Mouse (Mus musculus) macrophage (primary cell): ENCODE data around the gene Vps13c. TPM values are rescaled to one million over a fixed set of nuclear protein-coding genes. Genes with fewer than 3 reads are reported as not detected.

ENCODE experiments used
- H3K27ac ChIP-seq: fragments of 350-480 bp; formaldehyde crosslinking; 2 replicates; pipeline ENCODE4 v1.9.0; 2021
- H3K36me3 ChIP-seq: fragments of 350-480 bp; formaldehyde crosslinking; 2 replicates; pipeline ENCODE4 v1.9.0; 2021; ENCODE audit errors: inconsistent target
- H3K4me3 ChIP-seq: fragments of 350-480 bp; formaldehyde crosslinking; 2 replicates; pipeline ENCODE4 v1.9.0; 2021; ENCODE audit errors: inconsistent target
- H3K79me2 ChIP-seq: fragments of 350-480 bp; formaldehyde crosslinking; 2 replicates; pipeline ENCODE4 v1.9.0; 2021; ENCODE audit errors: inconsistent target
- WGBS: methylation state at CpG from one replicate; pipeline ENCODE4 v1.1.7; 2026; ENCODE audit warnings: inconsistent platforms; ENCODE audit not compliant: missing documents; 5-methylcytosine and 5-hydroxymethylcytosine counted together
- polyA plus RNA-seq: library from polyadenylated mRNA; stranded (reverse); fragments of 250-400 nt; gene quantifications from 3 replicates; pipeline ENCODE4 v1.2.4, GENCODE M21; 2018; ENCODE audit warnings: inconsistent platforms

Vps13c gene
- polyA plus RNA-seq, 1 experiment from 2014 or later: 26.6 TPM

GRCm38 (mm10) chr9:67846089-67846488 lies 5.9 kb downstream of the Vps13c start:
- no CpG with 5 or more reads among the region's 2 CpGs for WGBS
- H3K4me3 ChIP-seq: no peak overlapping the region
- H3K36me3 ChIP-seq: no peaks in the 10 kb centered on the region
- peaks cover 89% of the 10 kb centered on the region for H3K79me2 ChIP-seq
- peak overlapping the region; percentile 92 for H3K27ac ChIP-seq

- 93% methylated on average over 3 of the region's 3 CpGs for WGBS
- H3K36me3 ChIP-seq: no peaks in the 10 kb centered on the region
- peak overlapping the region; percentile 92 for H3K27ac ChIP-seq
- H3K4me3 ChIP-seq: no peak overlapping the region
- H3K79me2 ChIP-seq: peaks cover 89% of the 10 kb centered on the region
Measured at GRCm38 (mm10) chr9:67847606-67848005, 7.4 kb downstream of the Vps13c start.

- 0 out of 2 replicates have a peak, but pooled peaks cover 7% of the 10 kb centered on the region for H3K36me3 ChIP-seq
- 95% methylated on average over 12 of the region's 12 CpGs for WGBS
- H3K27ac ChIP-seq: no peak overlapping the region
- peaks cover 88% of the 10 kb centered on the region for H3K79me2 ChIP-seq
- no peak overlapping the region for H3K4me3 ChIP-seq
Measured at GRCm38 (mm10) chr9:67849397-67849796, 9.2 kb downstream of the Vps13c start.

DNA sequence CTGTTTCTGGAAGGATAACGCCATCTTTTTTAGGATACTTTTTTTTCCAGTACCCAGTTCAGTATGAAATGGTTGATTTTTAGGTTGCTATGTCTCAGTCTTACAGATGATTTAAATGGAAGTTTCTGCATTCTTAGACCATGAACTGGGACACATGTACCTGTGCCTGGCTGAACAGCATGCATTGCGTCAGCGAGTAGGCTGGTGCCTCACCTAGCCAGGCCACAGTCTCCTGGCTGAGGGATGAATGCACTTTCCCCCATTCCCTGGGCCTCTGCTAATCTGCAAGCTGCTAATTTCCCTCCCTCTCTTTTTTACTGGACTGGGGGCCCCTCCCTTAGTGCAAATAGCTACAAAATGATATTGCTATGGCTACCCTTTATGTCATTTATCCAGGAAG lies 9.7 kb downstream of the Vps13c start:
- H3K79me2 ChIP-seq: peaks cover 84% of the 10 kb centered on the region
- H3K4me3 ChIP-seq: no peak overlapping the region
- H3K36me3 ChIP-seq: peaks cover 12% of the 10 kb centered on the region; the same call in 1 of the 2 replicates
- 100% methylated on average over 3 of the region's 3 CpGs for WGBS
- no peak overlapping the region for H3K27ac ChIP-seq

- 86% methylated on average over 4 of the region's 4 CpGs for WGBS
- Histone ChIP-seq H3K36me3 (peaks cover 18% of the 10 kb centered on the region; the same call in 1 of the 2 replicates), H3K79me2 (peaks cover 84% of the 10 kb centered on the region), H3K27ac (no peak overlapping the region), H3K4me3 (no peak overlapping the region)
Measured at GRCm38 (mm10) chr9:67851150-67851549, 11.0 kb downstream of the Vps13c start.

- Histone ChIP-seq H3K36me3 (peaks cover 30% of the 10 kb centered on the region), H3K4me3 (no peak overlapping the region), H3K79me2 (peaks cover 87% of the 10 kb centered on the region; the same call in 1 of the 2 replicates), H3K27ac (no peak overlapping the region)
- WGBS: 94% methylated on average over 2 of the region's 2 CpGs
Measured at GRCm38 (mm10) chr9:67860273-67860672, 20.1 kb downstream of the Vps13c start.

DNA sequence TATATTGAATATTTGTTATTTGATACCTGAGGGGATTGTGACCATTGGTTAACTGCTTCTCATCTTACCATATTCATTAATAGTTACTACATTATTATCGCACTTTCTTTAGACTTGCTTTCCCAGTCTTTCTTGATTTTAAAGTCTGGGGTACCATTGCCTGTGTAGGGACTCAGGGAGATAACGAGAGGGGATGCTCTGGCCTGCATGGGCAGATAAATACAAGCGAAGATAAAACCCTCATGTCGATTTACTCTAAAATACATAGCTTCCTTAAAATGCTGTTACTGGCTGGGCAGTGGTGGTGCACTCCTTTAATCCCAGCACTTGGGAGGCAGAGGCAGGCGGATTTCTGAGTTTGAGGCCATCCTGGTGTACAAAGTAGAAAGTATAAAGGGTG lies 23.1 kb downstream of the Vps13c start:
- peaks cover 97% of the 10 kb centered on the region for H3K79me2 ChIP-seq
- WGBS: 89% methylated on average over 5 of the region's 5 CpGs
- H3K36me3 ChIP-seq: peaks cover 34% of the 10 kb centered on the region
- no peak overlapping the region for H3K27ac ChIP-seq
- H3K4me3 ChIP-seq: no peak overlapping the region

DNA sequence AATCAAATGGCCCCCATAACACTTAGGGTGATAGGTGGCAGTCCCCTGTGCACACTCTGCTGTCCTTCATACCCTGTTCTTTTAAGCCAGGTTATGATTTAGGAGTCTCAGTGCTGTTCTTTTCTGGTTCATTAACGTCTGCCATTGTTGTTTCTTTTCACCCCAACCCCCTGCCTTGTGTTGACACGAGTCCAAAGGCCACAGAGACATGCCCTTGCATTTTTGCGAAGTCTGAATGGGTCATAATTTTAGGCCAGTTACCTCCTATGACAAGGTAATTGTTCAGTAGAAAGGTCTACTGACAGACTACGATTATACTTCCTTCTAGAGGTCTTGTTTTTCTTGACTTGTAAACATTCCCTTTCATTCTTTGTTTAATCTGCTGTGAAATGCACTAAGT lies 23.8 kb downstream of the Vps13c start:
- peaks cover 30% of the 10 kb centered on the region for H3K36me3 ChIP-seq
- WGBS: 85% methylated on average over 4 of the region's 4 CpGs
- H3K4me3 ChIP-seq: no peak overlapping the region
- H3K79me2 ChIP-seq: peaks cover 97% of the 10 kb centered on the region
- H3K27ac ChIP-seq: no peak overlapping the region

DNA sequence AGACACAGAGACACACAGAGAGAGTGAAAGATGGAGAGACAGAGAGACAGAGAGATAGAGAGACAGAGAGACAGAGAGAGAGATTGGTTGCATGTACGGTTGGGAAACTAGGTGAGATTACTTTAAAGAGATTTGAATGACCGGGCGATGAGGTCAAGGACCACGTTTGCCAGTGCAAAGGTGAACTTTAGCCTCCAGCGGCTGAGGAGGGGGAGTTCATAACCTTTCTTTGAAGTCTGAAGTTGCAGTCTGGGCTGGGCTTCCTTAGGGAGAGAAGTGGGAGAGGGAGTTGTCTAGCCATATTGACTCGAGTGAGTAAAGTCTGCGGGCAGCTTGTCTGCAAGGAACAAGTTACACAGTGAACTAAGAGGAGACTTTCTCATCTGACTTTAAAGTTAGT lies 25.2 kb downstream of the Vps13c start:
- Histone ChIP-seq H3K4me3 (no peak overlapping the region), H3K27ac (no peak overlapping the region), H3K36me3 (peaks cover 18% of the 10 kb centered on the region), H3K79me2 (peaks cover 97% of the 10 kb centered on the region)
- WGBS: 98% methylated on average over 7 of the region's 7 CpGs

GRCm38 (mm10) chr9:67867411-67867810 lies 27.2 kb downstream of the Vps13c start:
- Histone ChIP-seq H3K79me2 (peaks cover 81% of the 10 kb centered on the region), H3K27ac (no peak overlapping the region), H3K36me3 (peaks cover 24% of the 10 kb centered on the region; the same call in 1 of the 2 replicates), H3K4me3 (no peak overlapping the region)
- 98% methylated on average over 3 of the region's 6 CpGs for WGBS

DNA sequence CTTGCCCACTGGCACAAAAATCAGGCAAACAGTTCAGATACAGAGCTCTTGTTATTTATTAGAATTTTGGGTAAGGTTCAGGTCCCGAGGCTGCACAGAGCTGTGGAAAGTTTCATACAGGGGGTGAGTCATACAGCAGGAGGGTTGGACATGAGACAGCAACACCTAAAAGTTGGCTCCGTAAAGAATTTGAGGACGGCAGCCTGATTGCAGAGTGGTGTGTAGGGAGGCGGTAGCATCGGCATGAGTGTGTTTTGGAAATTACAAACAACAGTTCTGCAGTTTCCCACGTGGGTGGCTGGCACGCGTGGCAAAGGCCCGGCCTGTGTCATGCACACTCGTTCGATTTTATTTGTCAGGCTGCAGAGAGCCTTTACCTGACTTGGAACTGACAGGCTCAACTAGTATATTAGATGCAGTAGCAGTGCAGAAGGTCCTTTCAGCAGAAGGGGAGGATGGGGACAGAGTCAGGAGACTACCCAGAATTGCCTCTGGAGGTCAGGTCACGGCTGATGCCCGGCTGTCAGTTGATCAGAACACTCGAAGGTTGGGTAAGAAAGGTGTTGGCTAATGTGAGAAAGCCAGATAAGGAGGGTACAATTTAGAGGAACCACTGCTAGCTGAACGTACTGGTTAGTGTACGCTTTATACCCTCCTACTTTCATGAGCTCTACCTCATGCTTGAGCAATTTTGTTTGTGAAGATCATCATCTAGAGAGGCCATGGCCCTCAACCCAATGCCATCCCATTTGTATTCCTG lies 29.7 kb downstream of the Vps13c start:
- Histone ChIP-seq H3K36me3 (peaks cover 25% of the 10 kb centered on the region; the same call in 1 of the 2 replicates), H3K4me3 (no peak overlapping the region), H3K27ac (no peak overlapping the region), H3K79me2 (peaks cover 57% of the 10 kb centered on the region)
- WGBS: 92% methylated on average over 16 of the region's 16 CpGs

GRCm38 (mm10) chr9:67874522-67875222 lies 34.5 kb downstream of the Vps13c start:
- Histone ChIP-seq H3K79me2 (peaks cover 11% of the 10 kb centered on the region), H3K27ac (no peak overlapping the region), H3K4me3 (no peak overlapping the region), H3K36me3 (peaks cover 43% of the 10 kb centered on the region)
- 99% methylated on average over 6 of the region's 7 CpGs for WGBS

DNA sequence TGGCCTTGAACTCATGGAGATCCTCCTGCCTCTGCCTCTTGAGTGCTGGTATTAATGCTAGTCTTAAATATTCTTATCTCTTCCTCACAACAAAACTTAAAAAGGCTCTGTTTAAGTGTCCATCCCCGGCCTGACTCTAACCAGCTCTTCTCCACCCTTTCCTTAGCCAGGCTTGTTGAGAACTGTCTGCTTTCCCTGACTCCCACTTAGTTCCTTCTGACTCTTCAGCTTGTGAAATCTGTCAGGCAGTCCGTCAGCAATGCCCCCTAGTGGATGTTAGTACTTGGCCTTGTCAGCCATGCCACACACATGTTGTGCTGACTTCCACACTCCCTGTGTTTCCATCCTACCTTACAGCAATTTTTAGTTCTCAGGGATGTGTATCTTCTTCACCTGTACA lies 35.1 kb downstream of the Vps13c start:
- Histone ChIP-seq H3K36me3 (peaks cover 43% of the 10 kb centered on the region), H3K27ac (no peak overlapping the region), H3K79me2 (peaks cover 5% of the 10 kb centered on the region; the same call in 1 of the 2 replicates), H3K4me3 (no peak overlapping the region)
- 75% methylated on average over 2 of the region's 2 CpGs for WGBS

DNA sequence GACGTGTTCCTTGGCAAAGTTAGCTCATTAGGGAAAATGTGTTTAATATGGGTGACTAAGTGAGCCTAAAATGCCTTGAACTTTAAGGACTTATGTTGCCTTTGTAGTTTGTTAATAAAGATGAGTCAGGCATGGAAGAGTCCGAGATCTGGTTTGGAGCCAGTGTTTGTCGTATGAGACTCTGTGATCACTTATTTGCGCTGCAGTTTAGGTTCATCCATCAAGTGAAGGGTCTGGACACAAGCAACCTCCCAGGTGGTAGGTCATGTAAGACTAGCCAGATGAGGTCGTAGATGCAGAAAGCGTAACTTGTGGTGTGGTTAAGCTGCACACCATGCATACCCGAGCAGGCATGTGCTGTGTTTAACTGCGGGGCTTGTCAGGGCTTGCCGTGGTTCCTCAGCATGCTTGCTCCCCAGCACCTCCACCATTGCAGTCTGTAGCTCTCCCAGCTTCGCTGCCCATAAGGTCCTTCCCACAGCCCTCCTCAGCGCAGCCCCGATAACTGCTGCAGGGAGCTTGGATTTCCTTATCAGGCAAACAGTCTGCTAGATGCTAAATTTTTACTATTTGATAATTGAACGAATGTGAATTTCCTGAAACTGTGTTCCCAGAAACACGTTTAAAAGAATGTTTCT lies 37.0 kb downstream of the Vps13c start:
- Histone ChIP-seq H3K79me2 (no peaks in the 10 kb centered on the region), H3K36me3 (peaks cover 46% of the 10 kb centered on the region), H3K4me3 (no peak overlapping the region), H3K27ac (no peak overlapping the region)
- WGBS: 94% methylated on average over 14 of the region's 14 CpGs
